Mouse (Mus musculus): Measurements from ENCODE around the gene Slfn8.

- TF ChIP-seq CTCF (IDR thresholded peaks at IDR 0.05; ENCODE audit: control insufficient read depth, insufficient read depth, insufficient replicate concordance, low read depth, low read length) (no peak), POLR2A (IDR thresholded peaks at IDR 0.05; ENCODE audit: control insufficient read depth, low read depth, low read length) (no peak)
Measured at GRCm38 (mm10) chr11:83043891-83044290, 23.3 kb upstream of the Slfn8 start.

Data from testis, adult 2 months (tissue).